Mouse (Mus musculus) megakaryocyte progenitor cell, adult 5-6 weeks (primary cell): ENCODE results near the gene Fads3. TPM values are rescaled to one million over a fixed set of nuclear protein-coding genes. Genes with fewer than 3 reads are reported as not detected.

ENCODE experiments used
- ATAC-seq: replicated peaks from 2 replicates; pipeline ENCODE4 v1.8.0; 2016; ENCODE audit warnings: mild to moderate bottlenecking, moderate TSS enrichment, inconsistent platforms; ENCODE audit not compliant: poor library complexity
- total RNA-seq, 2 experiments: library from RNA; stranded (forward) in 1 of 2; stranded (reverse) in 1 of 2; fragments of 157-497, 149-512 nt in 1 of 2; fragments of 200-1000 nt in 1 of 2; gene quantifications; 2 replicates each; pipeline versions ENCODE4 v1.2.3 to v1.2.4; 2015 to 2017

Fads3 gene
- total RNA-seq, 2 experiments from 2014 or later: 2.1 to 2.8 TPM

DNA sequence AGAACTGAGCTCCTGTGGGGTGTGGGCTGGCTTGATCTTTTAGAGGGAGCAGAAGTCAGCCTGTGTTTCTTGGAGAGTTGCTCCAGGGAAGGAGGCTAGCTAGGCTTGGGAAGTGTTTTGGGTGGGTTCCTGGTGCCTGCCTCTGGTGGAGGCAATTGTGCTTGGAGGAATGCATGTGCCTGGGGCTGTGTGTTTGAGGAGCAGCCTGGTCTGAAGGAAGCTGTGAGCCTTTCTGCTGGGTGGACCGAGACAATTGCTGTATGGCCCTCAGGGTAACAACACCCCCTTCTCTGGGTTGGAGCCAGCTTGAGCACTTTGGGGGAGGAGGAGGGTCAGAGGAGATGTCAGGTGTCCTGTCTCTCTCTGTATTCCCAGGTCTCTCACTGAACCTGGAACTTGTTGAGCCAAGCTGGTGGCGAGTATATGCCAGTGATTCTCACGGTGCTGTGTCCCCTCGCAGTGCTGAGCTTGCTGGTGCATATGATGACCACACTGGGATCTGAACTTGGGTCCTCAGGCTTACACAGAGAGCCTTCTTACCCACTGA is 22.1 kb upstream of the Fads3 start:
- no peak for ATAC-seq

GRCm38 (mm10) chr19:10021981-10022380 is 19.4 kb upstream of the Fads3 start:
- ATAC-seq: no peak

DNA sequence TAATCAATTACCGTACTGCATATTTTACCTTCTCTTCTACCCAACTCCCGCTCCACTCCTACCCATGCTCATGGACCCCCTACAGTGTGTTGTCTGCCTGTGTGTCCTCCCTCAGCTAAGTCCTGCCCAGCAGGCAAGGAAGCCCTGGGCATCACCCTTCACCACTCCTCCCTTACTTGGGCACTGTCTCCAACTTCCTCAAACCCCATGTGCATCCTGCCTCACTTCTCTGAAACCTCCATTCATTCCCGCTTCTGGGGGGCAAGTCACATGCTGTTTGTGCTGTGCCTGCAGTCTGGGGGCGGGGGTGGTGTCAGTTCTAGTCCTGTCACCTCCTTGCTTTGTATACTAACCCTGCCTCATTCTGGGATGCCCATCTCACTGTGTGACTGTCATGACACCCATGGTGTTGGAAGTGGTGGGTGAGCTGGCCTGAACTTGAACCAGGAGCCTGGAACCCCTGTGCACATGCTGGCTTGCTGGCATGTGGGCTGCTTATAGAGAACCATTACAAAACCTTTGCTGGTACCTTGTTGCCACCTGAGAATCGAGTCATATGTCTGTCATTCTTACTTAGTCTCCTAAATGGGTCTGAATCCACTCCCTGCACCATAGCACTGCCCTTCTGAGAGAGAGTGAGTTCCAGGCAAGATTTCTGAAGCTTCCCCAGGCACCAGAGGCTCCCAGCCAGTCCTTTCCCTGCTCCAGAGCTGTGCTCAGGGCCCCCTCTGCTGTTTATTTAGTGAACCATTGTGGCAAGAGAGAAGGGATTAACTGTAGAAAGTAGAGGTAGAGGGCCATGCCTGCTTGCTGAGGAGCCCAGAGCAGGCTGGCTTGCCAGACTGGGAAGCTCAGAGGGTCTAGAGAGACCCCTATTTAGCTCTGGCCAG is 18.7 kb upstream of the Fads3 start:
- ATAC-seq: peak; percentile 49

DNA sequence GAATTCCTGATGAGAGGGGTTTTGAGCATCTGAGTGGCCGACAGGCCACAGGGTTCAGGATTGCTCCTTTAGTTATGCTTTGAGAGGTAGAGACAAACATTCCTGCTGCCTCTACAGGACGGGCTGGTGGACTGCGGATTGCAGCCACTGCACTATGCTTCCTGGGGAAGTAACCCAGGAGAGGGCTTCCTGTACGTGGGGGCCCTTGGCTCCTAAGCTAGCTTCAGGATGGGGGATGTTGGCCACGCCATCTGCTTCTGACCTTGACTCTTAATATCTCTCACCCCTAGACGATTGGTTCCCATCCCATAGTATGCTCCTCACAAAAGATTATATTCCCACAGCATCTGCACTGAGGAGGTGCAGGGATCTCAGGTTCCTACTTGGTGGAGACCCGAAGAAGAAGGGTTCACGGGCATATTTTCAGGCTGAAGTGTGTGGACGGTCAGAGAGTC is 18.0 kb upstream of the Fads3 start:
- ATAC-seq: peak; percentile 37

GRCm38 (mm10) chr19:10025169-10025875 is 16.0 kb upstream of the Fads3 start:
- ATAC-seq: 0 out of 2 replicates have a peak, but pooled peaks have one; percentile 26

DNA sequence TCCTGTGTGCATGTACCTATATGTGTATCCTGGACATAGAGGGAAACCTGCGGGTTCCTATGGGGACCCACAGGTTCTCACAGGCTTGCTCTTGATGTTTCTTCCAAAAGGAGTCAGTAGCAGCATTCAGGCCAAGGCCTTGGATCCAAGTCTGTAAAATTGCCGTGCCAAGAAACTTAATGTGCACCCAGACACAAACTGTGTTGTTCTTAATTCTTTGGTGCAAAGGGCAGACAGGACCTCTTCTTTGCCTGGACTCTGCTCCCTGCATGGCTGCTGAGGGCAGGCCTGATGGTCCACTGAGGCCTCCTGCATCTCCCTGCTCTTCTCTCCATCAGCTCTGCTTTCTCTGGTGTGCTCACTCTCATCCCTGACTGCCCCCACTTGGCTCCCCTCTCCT is 11.6 kb upstream of the Fads3 start:
- no peak for ATAC-seq

- ATAC-seq: peak; percentile 74
These were observed 8.0 kb upstream of the Fads3 start for GRCm38 (mm10) chr19:10033211-10033973.

- no peak for ATAC-seq
These were observed 7.0 kb upstream of the Fads3 start for GRCm38 (mm10) chr19:10034356-10034755.

GRCm38 (mm10) chr19:10034785-10035447 is 6.5 kb upstream of the Fads3 start:
- peak; percentile 78 for ATAC-seq

DNA sequence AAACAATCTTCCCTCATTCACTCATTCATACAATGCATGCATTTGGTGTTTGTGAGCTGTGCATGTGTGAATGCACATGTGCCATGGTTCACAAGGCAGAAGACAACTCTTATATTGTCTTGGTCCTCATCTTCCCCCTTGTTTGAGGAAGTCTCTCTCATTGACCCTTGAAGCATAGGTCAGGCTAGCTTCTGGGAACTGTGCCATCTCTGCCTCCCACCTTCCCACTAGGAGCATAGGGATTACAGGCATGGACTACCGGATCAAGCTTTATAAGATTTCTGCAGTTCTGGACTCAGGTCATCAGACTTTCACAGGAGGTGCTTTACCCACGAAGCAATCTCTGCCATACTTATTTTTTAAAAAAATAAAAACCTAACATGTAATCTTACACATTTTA is 3.8 kb upstream of the Fads3 start:
- no peak for ATAC-seq

DNA sequence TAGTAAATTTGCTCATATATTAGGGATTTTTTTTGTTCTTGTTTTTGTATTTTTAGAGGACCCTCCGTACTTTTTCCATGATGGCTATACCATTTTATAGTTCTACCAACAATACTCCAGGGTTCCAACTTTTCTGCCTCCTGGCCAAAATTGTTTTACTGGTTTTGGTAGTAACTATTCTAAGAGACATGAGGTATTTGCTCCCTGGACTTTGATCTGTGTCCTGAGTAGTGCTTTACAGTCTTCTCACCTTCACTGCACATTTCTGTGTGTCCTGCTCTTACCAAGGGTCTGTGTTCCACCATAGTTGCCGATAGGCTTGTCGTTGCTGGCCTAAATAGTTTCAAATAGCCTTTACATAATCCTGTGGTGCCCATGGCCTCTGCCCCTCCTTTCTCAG is 3.0 kb upstream of the Fads3 start:
- ATAC-seq: no peak

- no peak for ATAC-seq
These were observed 2.5 kb upstream of the Fads3 start for GRCm38 (mm10) chr19:10038910-10039309.

DNA sequence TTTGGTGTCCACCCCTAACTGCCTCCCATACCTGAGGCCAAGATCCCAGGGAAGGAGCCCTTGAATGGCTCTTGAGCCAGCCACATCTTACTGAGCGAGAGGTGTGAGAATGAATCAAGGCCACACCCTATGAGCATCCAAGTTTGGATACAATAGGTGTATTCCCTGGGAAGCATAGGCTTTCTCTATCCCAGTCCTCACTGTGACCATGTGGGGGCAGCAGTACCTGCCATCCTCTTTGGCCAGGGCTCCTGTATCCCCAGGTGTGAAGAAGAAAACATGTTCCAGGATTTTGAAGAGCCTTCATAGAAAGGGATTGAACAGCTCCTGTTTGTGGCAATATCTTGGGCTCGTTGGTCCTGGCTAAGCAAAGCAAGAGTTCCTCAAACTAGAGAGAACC is 1.8 kb upstream of the Fads3 start:
- no peak for ATAC-seq

GRCm38 (mm10) chr19:10040866-10041387 is 442 bp upstream of the Fads3 start:
- ATAC-seq: no peak

- 0 out of 2 replicates have a peak, but pooled peaks have one; percentile 12 for ATAC-seq
These were observed 863 bp downstream of the Fads3 start for GRCm38 (mm10) chr19:10042232-10042631.

GRCm38 (mm10) chr19:10042816-10043215 is 1.4 kb downstream of the Fads3 start:
- no peak for ATAC-seq

- ATAC-seq: no peak
These were observed 2.3 kb downstream of the Fads3 start for GRCm38 (mm10) chr19:10043643-10044042.

- ATAC-seq: peak; percentile 58
These were observed 4.3 kb downstream of the Fads3 start for GRCm38 (mm10) chr19:10045707-10046106.

- ATAC-seq: no peak
These were observed 5.0 kb downstream of the Fads3 start for GRCm38 (mm10) chr19:10046346-10046745.

DNA sequence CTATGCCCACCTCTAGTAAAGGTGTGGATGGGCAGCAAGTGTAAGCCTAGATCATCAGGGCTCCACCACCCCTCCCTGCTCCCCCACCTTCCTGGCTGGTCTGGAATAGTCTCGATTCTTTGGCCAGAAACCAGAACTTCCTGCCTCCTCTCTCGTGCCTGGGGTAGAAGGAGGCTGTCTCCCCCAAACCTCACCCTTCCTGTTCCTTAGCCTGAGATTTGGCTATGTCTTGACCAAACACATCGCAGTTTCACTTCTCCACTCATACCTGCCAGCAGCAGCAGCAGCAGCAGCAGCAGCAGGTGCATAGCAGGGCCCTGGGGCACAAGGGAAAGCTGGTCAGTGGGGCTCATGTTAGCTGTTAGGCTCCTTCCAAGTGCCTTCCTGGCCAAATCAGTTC is 5.6 kb downstream of the Fads3 start:
- peak; percentile 57 for ATAC-seq
